Mouse (Mus musculus): ENCODE results near the gene Chchd6.
A peak's percentile ranks its signal among the peaks of the same experiment; 100 is the strongest.

The Chchd6 gene

DNA sequence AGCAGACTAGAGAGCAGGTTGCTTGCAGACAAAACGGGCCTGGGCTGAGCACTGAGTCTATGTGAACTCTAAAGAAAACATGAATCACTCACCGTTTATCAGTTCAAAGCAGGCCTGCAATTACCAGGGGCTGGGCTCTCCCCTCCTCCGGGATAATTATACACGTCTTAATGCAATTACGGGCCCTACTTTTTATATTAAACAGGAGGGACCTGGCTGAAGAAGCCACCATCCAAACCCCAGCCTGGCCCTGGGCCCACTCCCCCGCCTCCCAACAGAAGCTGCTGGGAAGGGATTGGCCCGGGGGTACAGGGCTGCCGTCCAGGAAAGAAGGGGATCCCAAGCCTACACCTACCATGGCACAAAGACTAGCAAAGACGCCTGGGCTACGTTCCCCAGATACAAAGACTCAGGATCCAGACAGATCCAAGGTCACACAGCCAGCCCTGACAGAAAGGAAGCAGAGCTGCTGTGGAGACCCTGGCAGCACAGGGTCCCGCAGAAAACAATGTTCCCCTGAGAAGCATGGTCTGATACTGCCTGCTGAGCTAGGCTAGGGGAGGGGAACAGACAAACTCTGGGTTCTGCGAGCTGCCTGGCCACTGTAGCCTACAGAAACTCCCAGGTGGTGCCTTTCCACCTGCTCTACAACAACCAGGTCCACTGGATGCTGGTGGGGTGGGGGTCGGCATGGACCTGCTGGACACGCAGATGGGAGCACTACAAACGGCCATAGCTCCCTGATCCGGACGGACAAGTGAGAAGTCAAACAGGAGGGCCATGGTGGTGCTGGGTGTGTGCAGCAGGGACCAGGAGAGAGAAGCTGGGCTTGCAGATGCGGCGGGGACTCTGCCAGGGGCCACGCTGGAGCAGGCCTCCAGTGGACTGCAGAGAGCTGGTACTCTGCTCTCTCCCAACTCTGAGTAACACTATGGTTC lies 235.4 kb downstream of the Chchd6 start:
- Histone ChIP-seq H3K36me3 (ENCODE audit: insufficient read depth, low read length) (peaks cover 25% of the 10 kb centered on the region), H3K9me3 (ENCODE audit: low read length) (no peaks in the 10 kb centered on the region), H3K27me3 (ENCODE audit: insufficient read depth, low read length) (peaks cover 33% of the 10 kb centered on the region), H3K4me1 (replicated peaks; ENCODE audit: low read depth, low read length) (peaks cover 79% of the 10 kb centered on the region), H3K4me3 (replicated peaks; ENCODE audit: low read length) (0 out of 2 replicates have a peak overlapping the region, but pooled peaks have one; percentile 5)
- TF ChIP-seq POU5F1 (IDR thresholded peaks at IDR 0.05; ENCODE audit: borderline replicate concordance, low read length): no peak
- TF ChIP-seq NANOG (IDR thresholded peaks at IDR 0.05; ENCODE audit: borderline replicate concordance, low read length): no peak
- no peak for TF ChIP-seq CTCF (conservative IDR thresholded peaks at IDR 0.05; ENCODE audit: low read length)

DNA sequence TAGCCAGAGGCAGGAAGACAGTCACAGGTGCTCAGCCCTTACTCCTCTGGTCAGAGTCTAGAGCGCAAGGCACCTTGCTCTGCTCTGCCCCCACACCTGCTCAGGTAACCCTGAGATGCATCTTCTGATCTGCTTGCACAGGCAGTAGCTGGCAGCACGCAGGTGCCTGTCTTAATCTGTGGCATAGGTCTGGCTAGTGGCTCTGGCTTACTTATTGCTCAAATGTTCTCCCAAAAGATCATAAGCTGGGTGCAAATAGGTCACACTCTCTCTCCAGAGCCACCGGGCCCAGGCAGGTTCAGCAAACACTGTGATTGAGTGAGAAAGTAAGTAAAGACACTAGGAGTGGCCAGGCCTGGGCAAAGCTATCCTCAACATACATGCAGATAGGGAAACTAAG lies 236.3 kb downstream of the Chchd6 start:
- peaks cover 26% of the 10 kb centered on the region for H3K27me3 ChIP-seq (ENCODE audit: insufficient read depth, low read length)
- no peaks in the 10 kb centered on the region for H3K9me3 ChIP-seq (ENCODE audit: low read length)
- no peak overlapping the region for H3K4me3 ChIP-seq (replicated peaks; ENCODE audit: low read length)
- no peak for TF ChIP-seq NANOG (IDR thresholded peaks at IDR 0.05; ENCODE audit: borderline replicate concordance, low read length)
- no peak for TF ChIP-seq POU5F1 (IDR thresholded peaks at IDR 0.05; ENCODE audit: borderline replicate concordance, low read length)
- no peak for TF ChIP-seq CTCF (conservative IDR thresholded peaks at IDR 0.05; ENCODE audit: low read length)
- peaks cover 33% of the 10 kb centered on the region for H3K36me3 ChIP-seq (ENCODE audit: insufficient read depth, low read length)
- H3K4me1 ChIP-seq (replicated peaks; ENCODE audit: low read depth, low read length): peaks cover 82% of the 10 kb centered on the region

DNA sequence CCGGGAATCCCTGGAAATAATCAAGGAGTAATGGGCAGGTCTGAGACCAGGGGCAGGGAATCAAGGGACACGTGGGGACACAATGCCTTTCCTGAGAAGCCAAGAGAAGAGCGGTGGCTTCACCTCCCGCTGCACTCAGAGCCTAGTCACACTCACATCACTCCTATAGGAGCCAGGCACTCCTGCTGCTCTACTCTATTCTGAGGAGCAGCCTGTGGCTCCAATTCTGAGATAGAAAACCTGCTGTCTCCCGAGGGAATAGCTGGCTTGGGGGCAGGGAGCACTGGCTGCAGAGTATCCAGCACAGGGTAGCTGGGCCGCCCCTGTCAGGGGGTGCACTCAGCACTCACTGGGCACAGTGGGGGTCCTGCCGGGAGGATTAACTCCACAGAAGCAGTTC lies 239.8 kb downstream of the Chchd6 start:
- Histone ChIP-seq H3K4me1 (replicated peaks; ENCODE audit: low read depth, low read length) (peaks cover 100% of the 10 kb centered on the region), H3K4me3 (replicated peaks; ENCODE audit: low read length) (no peak overlapping the region), H3K9me3 (ENCODE audit: low read length) (no peaks in the 10 kb centered on the region), H3K36me3 (ENCODE audit: insufficient read depth, low read length) (peaks cover 62% of the 10 kb centered on the region), H3K27me3 (ENCODE audit: insufficient read depth, low read length) (peaks cover under 1% of the 10 kb centered on the region; the same call in 1 of the 2 replicates)
- TF ChIP-seq NANOG (IDR thresholded peaks at IDR 0.05; ENCODE audit: borderline replicate concordance, low read length): no peak
- no peak for TF ChIP-seq CTCF (conservative IDR thresholded peaks at IDR 0.05; ENCODE audit: low read length)
- no peak for TF ChIP-seq POU5F1 (IDR thresholded peaks at IDR 0.05; ENCODE audit: borderline replicate concordance, low read length)

DNA sequence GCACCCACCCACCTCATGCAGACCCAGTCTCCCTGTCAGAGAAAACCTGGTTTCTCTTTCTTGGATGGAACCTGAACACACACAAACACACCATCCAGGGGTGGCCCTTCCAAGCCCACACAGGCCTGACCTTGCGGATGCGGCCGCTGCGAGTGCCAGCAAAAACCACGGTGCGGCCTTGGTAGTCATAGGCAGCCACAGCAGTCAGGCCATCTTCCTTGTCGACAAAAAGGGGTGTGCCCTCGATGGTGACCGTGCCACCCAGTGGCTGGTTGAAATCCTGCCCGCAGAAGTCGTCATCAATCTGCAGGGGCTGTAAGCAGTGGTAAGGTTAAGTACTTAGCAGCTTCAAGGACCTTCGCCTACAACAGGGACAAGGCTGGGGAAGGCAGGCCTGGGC lies 240.7 kb downstream of the Chchd6 start:
- peaks cover 100% of the 10 kb centered on the region for H3K4me1 ChIP-seq (replicated peaks; ENCODE audit: low read depth, low read length)
- peaks cover 72% of the 10 kb centered on the region for H3K36me3 ChIP-seq (ENCODE audit: insufficient read depth, low read length)
- H3K9me3 ChIP-seq (ENCODE audit: low read length): no peaks in the 10 kb centered on the region
- no peak for TF ChIP-seq POU5F1 (IDR thresholded peaks at IDR 0.05; ENCODE audit: borderline replicate concordance, low read length)
- TF ChIP-seq NANOG (IDR thresholded peaks at IDR 0.05; ENCODE audit: borderline replicate concordance, low read length): no peak
- TF ChIP-seq CTCF (conservative IDR thresholded peaks at IDR 0.05; ENCODE audit: low read length): no peak
- no peaks in the 10 kb centered on the region for H3K27me3 ChIP-seq (ENCODE audit: insufficient read depth, low read length)
- H3K4me3 ChIP-seq (replicated peaks; ENCODE audit: low read length): peak overlapping the region; percentile 10; the same call in 1 of the 2 replicates

DNA sequence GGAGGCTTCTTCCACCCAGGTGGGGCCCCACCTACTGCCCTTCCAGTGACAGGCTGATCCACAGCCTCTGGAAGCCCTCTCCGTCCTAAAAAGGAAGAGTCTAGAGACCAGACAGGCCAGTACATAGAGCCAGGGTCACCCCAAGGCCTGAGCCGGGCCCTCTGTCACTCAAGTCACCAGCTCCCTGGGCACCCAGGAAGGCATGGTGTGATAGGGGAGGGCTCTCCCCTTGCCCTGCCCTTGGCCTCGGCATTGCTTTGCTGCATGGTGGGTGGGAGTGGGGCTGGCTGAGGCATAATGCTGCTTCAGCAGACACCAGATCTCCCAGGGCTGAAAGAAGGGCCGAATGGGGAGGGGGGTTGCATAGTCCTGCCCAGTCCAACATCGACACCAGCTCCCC lies 241.4 kb downstream of the Chchd6 start:
- Histone ChIP-seq H3K27me3 (ENCODE audit: insufficient read depth, low read length) (no peaks in the 10 kb centered on the region), H3K9me3 (ENCODE audit: low read length) (no peaks in the 10 kb centered on the region), H3K4me3 (replicated peaks; ENCODE audit: low read length) (peak overlapping the region; percentile 10), H3K36me3 (ENCODE audit: insufficient read depth, low read length) (peaks cover 78% of the 10 kb centered on the region), H3K4me1 (replicated peaks; ENCODE audit: low read depth, low read length) (peaks cover 94% of the 10 kb centered on the region)
- TF ChIP-seq CTCF (conservative IDR thresholded peaks at IDR 0.05; ENCODE audit: low read length): no peak
- no peak for TF ChIP-seq POU5F1 (IDR thresholded peaks at IDR 0.05; ENCODE audit: borderline replicate concordance, low read length)
- TF ChIP-seq NANOG (IDR thresholded peaks at IDR 0.05; ENCODE audit: borderline replicate concordance, low read length): no peak

DNA sequence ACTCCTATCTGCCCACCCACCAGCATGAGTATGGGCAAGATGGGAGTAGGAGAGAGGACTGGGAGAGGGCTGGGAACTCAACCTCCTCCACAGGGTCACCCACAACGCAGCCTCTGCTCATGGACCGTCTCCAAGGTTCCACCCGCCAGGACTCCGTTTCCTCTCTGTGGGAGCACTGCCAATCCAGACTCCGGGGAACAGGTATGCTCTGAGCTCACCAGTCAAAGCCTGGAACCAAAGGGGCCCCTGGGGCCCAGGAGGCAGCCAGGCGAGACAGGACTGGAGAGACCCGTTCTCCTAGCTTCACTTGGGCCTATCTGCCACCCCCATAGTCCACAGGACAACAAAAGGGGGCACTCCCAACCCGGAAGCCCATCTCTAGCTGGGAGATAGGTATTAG lies 242.4 kb downstream of the Chchd6 start:
- Histone ChIP-seq H3K27me3 (ENCODE audit: insufficient read depth, low read length) (no peaks in the 10 kb centered on the region), H3K9me3 (ENCODE audit: low read length) (no peaks in the 10 kb centered on the region), H3K36me3 (ENCODE audit: insufficient read depth, low read length) (peaks cover 88% of the 10 kb centered on the region), H3K4me3 (replicated peaks; ENCODE audit: low read length) (no peak overlapping the region), H3K4me1 (replicated peaks; ENCODE audit: low read depth, low read length) (peaks cover 84% of the 10 kb centered on the region)
- TF ChIP-seq CTCF (conservative IDR thresholded peaks at IDR 0.05; ENCODE audit: low read length) (no peak), NANOG (IDR thresholded peaks at IDR 0.05; ENCODE audit: borderline replicate concordance, low read length) (no peak), POU5F1 (IDR thresholded peaks at IDR 0.05; ENCODE audit: borderline replicate concordance, low read length) (no peak)

DNA sequence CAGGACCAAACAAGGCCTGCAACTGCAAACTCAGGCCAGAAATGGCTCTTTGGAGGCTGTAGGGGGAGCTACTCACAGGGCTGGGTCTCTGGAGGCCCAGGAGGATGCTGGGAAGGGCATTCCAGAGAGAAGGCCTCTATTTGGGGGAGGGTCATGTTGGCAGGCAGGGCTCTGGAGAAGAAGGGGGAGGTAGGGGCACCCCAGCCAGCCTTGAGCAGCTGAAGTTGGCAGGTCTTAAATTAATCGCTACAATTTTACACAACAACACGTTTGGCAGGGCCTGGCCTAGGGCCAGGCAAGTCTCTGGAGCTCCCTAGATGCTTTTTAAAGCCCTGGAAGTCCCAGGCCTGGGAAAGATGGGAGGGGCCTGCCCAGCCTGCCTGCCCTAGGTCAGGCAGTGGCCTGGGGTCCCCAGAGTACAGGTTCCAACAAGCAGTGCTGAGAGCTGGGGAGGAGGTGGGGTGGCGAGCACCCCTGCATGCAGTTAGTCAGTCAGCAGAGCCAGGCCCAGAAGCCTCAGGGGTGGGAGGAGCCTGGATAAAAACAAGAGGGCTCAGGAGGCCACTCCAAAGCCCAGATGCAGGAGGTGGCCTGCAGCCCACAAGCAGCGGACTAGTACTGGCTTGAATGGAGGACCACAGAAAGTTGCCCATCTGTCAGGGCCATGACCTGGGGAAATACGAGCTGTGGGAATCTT lies 243.9 kb downstream of the Chchd6 start:
- Histone ChIP-seq H3K9me3 (ENCODE audit: low read length) (no peaks in the 10 kb centered on the region), H3K36me3 (ENCODE audit: insufficient read depth, low read length) (peaks cover 94% of the 10 kb centered on the region), H3K4me1 (replicated peaks; ENCODE audit: low read depth, low read length) (peaks cover 69% of the 10 kb centered on the region), H3K4me3 (replicated peaks; ENCODE audit: low read length) (peak overlapping the region; percentile 45), H3K27me3 (ENCODE audit: insufficient read depth, low read length) (no peaks in the 10 kb centered on the region)
- TF ChIP-seq CTCF (conservative IDR thresholded peaks at IDR 0.05; ENCODE audit: low read length) (peak; percentile 37), NANOG (IDR thresholded peaks at IDR 0.05; ENCODE audit: borderline replicate concordance, low read length) (no peak)

DNA sequence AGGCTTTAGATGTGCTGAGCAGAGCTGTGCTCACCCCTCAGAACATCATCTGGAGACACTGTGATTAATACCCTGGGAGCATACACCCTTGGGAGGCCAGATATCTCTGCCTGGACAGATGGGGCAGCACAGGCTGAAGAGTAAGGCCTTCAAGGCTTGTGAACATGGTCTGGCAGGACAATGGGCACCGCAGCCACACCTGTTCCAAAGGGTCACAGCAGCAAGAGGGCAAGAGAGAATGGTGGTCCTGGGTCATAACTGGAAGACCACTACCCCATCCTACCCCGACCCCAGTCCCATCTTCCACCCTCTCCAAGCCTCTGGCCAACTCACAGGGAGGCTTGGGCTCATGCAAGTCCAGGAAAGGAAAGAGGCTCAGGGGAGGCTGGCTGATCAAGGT lies 244.9 kb downstream of the Chchd6 start:
- Histone ChIP-seq H3K9me3 (ENCODE audit: low read length) (no peaks in the 10 kb centered on the region), H3K4me3 (replicated peaks; ENCODE audit: low read length) (0 out of 2 replicates have a peak overlapping the region, but pooled peaks have one; percentile 45), H3K4me1 (replicated peaks; ENCODE audit: low read depth, low read length) (peaks cover 66% of the 10 kb centered on the region), H3K36me3 (ENCODE audit: insufficient read depth, low read length) (peaks cover 94% of the 10 kb centered on the region), H3K27me3 (ENCODE audit: insufficient read depth, low read length) (no peaks in the 10 kb centered on the region)
- no peak for TF ChIP-seq POU5F1 (IDR thresholded peaks at IDR 0.05; ENCODE audit: borderline replicate concordance, low read length)
- TF ChIP-seq NANOG (IDR thresholded peaks at IDR 0.05; ENCODE audit: borderline replicate concordance, low read length): no peak
- no peak for TF ChIP-seq CTCF (conservative IDR thresholded peaks at IDR 0.05; ENCODE audit: low read length)

Measured in E14TG2a.4 (cell line).